Mouse (Mus musculus): ENCODE measurements at regions not wholly inside any gene's neighbourhood (a gene's known extent, or its start where the extent isn't known, plus 50 kb on each side); places are given as distances from the start of the nearest gene placed in this dataset.

- DNase-seq = no peak
These were observed 61.5 kb upstream of the Sp8 start for GRCm38 (mm10) chr12:118784643-118785042.

DNA sequence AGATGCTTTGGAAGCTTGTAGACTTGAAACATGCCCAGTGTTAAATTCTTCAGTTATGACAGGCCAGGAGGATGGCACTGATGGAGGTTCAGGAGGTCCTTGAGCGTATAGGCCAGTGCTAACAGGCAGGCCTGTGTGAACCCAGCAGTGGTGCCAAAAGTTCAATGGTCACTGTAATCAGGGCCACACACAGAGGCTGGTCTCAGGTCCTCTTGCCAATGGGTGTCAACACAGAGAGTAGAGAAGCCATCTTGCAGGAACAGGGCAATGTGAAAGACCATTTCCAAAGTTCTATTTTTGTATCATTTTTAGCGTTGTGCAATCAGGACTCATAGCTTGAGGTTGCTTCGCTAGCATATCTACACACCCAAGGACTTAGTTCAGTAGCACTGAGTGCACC, 64.2 kb upstream of the Sp8 start:
- DNase-seq = peak in 1 of 2 experiments; percentile 4

- DNase-seq = no peak
These were observed 70.6 kb upstream of the Sp8 start for GRCm38 (mm10) chr12:118775463-118776064.

DNA sequence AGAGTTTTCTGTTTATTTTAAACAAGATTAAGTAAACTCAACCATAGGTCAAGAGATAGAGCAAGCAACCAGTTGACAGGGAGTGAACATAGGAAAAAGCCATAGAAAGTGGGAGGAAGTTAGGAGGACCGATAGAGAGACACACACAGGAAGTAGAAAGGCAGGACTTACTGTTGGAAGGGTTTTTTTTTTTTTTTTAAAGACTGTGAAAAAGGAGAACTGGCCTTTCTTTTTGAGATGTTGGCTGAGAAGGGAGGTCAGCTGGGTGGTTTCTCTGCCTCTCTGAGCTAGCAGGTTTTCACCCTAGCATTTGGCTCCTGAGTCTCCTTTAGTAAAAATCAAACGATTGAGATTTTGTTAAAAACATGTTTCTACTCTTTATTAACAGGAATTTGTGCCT, 73.3 kb upstream of the Sp8 start:
- DNase-seq = no peak

DNA sequence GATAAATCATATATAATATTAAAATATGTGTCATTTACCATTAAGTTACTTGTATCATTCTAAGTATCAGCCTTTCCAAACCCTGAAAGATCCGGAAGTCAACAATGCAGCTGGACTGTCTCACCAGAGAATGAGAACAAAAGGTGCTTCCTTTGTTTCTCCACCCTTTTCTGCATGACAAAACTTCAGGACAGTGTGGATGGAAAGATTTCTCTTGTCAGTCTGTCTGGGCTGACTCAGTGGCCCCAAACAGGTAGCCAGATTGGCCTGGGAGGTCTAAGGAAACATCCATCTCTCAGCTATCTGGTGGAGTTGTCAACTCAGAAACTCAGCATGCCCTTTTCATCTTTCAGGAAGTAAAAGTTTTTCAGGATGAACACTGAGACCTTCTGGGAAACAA, 79.7 kb upstream of the Sp8 start:
- DNase-seq = no peak

- no peak for DNase-seq
These were observed 92.1 kb upstream of the Sp8 start for GRCm38 (mm10) chr12:118754076-118754475.

DNA sequence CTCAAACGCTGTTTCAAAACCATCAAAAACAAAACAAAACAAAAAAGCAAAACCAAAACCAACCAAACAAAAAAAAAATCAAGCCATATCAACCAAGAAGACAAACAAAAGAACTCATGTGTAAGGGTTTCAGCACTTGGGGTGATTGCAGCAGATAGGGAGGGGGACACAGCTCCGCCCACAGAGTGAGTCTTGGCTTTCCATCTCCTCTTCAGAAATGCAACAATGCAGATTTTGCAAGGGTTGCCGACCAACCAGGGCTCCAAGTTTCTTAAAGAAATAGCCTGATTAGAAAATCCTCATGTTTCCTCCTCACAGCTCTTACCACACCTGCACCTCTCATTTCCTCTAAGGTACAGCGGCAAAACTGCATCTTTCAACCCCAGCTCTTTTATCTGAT, 107.0 kb upstream of the Sp8 start:
- no peak for DNase-seq

- no peak for DNase-seq
These were observed 120.2 kb upstream of the Sp8 start for GRCm38 (mm10) chr12:118725891-118726290.

- DNase-seq = no peak
These were observed 126.1 kb upstream of the Sp8 start for GRCm38 (mm10) chr12:118719878-118720573.

- no peak for DNase-seq
These were observed 129.3 kb upstream of the Sp8 start for GRCm38 (mm10) chr12:118716824-118717223.

DNA sequence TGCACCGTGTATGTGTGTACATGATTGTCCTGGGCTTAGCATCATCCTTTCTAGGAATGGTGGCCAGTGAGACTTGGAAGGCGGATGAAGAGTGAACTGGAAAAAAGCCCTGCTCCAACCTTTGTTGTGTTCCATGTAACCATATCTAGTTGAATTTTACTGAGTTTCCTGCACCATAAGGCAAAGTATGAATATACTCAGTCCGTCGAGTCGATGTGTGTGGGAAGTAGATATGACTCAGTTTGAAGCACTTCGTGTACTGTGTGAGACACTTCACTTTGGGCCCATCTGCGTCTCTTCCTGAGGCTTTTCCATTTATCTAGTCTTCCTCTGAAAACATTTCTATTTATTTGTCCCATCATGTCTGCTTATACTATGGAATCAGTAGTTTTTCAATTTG, 139.5 kb upstream of the Sp8 start:
- DNase-seq = no peak

- no peak for DNase-seq
These were observed 141.3 kb upstream of the Sp8 start for GRCm38 (mm10) chr12:118704826-118705225.

- no peak for DNase-seq
These were observed 142.4 kb upstream of the Sp8 start for GRCm38 (mm10) chr12:118703730-118704129.

DNA sequence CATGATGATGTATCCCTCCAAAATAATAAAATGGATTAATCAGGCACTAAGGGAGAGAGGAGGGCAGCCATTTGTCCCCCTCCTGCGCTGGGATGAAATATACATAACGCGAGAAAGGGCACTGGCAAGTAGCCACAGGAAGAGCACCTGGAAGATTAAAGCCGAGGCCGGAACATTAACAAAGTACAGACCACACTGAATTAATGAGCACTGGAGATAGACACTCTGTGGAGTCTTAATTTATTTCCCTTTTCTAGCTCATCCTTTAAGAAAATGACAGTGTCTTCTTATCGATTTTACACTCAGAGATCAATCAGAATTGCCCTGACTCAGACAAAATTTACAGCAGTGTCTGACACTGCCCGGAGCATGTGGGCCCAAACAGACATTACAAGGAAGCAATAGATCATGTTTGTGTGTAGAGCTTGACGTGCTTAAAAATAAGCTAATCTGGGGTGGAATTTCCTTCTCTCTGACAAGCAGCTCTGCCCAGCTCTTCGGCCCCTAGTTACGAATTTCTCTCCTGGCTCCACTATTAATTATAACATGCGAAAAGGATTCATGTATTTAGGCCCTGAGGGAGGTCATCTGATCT, 143.0 kb upstream of the Sp8 start:
- no peak for DNase-seq

DNA sequence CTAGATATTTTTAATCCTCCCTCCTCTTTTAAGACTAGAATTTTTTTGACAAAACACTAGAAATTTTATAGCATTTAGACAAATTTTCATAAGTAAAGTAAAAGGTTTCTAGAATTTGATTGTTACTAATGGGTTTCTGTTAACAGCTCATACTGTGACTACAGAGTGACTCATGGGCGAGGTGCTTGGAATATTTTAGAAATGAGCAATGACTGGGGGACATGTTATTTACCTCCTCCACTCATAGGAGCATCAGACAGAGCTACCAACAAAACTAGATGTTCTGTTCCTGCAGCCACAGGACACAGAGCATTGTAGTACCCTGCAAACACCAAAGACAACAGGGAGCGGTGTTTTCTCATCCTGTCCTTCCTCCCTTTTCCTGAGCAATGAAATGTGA, 144.3 kb upstream of the Sp8 start:
- no peak for DNase-seq

DNA sequence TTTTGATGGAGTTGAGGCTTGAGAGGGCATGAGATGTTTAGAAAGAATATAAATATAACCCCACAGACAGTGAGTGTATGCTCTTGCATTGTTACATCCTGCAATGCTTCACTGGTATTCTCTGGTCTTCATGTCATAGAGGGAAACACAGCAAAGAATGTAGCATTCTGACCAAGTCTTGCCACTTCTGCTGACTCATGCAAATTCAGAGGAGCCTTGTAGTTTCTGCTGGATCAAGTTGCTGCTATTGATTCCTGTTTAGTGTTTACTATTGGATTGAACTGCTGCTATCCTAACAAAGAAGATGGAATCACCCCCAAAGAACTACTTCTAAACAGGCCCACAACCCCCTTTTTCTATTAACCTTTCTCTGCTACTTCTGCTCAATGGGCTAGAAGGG, 148.0 kb upstream of the Sp8 start:
- no peak for DNase-seq

DNA sequence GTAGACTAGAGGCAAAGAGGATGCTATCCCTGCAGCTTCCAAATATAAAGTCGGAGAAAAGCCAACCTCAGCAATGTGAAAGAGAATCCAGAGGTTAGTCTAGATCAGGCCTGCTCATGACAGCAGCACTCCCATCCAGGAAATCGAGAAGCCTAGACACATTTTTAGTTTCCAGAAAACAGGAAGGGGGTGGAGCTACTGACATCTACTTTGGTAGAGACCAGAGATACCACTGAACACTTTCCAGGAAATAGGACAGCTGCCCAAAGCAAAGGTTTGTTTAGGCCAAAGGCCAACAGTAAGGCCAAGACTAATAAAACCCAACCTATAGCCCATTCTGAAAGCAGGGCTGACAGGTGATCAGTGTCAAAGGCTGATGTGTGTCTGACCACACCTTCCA, 151.4 kb upstream of the Sp8 start:
- DNase-seq = no peak

DNA sequence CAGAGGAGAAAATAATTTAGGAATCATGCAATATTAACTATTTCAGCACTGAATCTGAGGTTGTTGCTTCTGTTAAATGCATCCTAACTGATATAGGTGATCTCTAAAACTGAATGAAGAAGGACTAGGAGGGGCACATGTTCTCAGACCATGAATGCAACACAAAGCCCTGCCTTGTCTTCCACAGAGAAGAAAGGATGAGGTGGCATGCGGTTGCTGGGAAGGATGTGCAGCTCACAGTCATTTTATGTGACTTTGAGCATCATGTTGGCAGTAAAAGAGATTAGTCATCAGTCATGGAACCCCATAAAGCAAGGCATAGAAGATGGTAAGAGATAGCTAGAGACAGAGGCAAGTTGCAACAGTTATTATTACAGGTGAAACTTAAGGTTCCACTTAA, 163.2 kb upstream of the Sp8 start:
- no peak for DNase-seq

- no peak for DNase-seq
These were observed 168.1 kb upstream of the Sp8 start for GRCm38 (mm10) chr12:118677989-118678388.

DNA sequence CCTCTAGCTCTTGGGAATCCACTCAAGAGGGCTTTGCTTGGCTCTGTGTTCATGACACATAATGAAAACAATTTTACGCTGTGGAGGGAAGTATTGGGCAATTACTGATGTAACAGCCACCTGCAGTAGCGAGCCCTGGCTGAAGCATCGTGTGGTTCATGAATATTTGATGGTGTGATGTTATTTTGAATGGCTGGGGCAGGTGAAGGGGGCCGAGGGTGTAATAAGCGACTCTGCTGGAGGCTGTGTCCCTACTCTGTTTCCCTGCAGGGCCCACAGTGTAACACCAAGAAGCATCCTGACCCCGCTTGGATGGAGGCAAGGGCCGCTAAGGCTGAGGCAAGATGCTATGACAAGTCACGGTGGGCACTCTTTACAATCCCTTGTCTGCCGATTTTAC, 184.6 kb upstream of the Sp8 start:
- DNase-seq = no peak

DNA sequence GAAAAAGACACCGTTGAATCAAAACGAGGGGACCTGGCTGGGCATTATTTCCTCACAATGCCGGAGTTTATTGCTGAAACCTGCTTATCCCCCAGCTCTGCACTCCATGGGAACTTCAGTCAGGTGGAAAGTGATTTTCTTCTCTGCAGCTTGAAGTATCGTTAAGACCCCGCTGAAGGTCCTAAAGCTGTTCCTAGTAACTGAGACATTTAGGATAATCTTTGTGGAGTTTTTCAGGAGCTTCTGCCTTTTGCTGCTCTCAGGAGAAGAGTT, 185.0 kb upstream of the Sp8 start:
- DNase-seq = no peak

DNA sequence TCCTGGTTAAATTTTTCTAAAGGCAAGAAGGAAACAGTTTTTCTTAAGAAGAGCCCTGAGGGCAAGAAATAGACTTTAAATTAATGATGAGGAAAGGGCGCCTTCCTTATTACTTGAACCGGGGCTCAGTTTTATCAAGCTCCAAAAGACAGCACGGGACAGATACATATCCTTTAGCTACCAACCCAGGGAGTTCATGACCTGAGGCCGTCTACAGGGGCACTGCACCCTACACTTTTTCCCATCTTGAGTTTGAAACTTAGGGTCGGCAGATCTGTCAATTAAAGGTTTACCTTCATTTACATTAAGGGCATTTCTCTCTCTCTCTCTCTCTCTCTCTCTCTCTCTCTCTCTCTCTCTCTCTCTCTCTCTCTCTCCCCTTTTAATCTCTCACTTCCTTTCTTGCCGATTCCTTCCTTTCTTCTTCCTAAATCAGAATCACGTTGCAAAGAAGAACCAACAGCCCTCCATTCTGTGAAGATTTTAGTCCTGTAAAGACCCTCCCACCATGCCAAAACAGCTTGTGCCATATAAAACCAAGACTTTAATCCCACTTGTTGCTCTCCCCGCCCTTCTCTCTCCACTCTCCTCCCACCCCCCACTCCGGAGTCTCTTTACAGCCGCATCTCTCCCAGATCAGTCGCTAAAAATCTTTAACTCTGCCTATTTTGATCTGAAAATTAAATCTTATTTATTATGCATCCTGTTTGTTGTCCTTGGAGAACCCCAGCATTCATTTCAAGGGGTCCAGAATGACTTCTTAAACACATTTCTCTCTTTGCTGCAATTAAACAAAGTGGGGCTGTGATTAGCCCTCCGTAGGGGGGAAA, 185.5 kb upstream of the Sp8 start:
- DNase-seq = no peak

GRCm38 (mm10) chr12:118659240-118660120, 186.6 kb upstream of the Sp8 start:
- no peak for DNase-seq
